Mouse (Mus musculus) embryonic fibroblast, embryonic 13.5 days (primary cell): ENCODE measurements around the gene Zfp384.

Experiments used
- CTCF ChIP-seq: IDR thresholded peaks from 2 replicates; pipeline ENCODE4 v1.5.1; 2011; ENCODE audit warnings: mild to moderate bottlenecking, control low read depth, low read length, moderate library complexity, borderline replicate concordance; ENCODE audit not compliant: insufficient read depth
- POLR2A ChIP-seq: IDR thresholded peaks from 2 replicates; pipeline ENCODE4 v1.6.1; 2011; ENCODE audit warnings: low read depth, mild to moderate bottlenecking, control low read depth, low read length, moderate library complexity

- no peak for TF ChIP-seq CTCF
- no peak for TF ChIP-seq POLR2A
Observed at GRCm38 (mm10) chr6:125073825-125074224, 64.9 kb downstream of the Zfp384 start.
